Mouse (Mus musculus) cerebellum, adult 9-11 months (tissue): ENCODE results near the gene C1rl.
A peak's percentile ranks its signal among the peaks of the same experiment; 100 is the strongest.
"Not testable (repeated sequence)": the region's sequence is repeated elsewhere in the genome, so short reads cannot be mapped to it uniquely, and the experiment has no call there.

Source experiments
- DNase-seq: peaks from one replicate; pipeline ENCODE4 v3.0.0; 2022

The C1rl gene

DNA sequence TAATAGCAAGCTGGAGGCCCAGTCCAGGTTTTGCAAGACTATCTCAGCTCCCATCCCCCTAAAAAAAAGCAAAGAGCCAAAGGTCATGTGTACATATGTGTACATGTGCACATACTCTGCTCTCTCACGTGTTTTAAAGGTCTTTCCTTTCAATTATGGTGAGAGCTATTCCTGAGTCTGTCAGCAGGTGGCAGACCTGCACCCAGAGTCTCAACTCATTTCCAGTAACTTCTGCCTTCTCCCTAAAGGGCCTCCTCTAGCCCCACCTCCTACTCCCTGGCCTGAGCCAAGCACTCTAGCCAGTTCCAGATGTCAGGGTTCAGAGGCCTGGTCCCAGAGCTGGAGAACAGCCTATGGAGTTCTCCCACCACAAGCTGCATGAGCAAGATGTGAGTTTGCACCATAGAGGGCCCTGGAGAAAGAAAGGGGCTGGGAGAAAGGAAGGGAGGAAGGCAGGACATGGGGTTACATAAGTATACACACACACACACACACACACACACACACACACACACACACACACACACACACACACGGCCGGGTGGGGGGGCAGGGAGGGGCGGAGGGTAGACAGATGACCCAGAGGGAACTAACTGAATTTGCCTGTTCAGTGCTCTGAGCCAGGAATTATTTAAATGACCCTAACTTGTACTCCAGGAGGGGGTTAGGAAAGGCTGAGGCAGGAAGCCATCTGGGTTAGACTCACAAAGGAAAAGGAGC is at the start of gene C1rl:
Gene C1rl (plus strand): TSS at position 272 of the 720 bp plus-strand sequence.
- DNase-seq = peak; percentile 73

DNA sequence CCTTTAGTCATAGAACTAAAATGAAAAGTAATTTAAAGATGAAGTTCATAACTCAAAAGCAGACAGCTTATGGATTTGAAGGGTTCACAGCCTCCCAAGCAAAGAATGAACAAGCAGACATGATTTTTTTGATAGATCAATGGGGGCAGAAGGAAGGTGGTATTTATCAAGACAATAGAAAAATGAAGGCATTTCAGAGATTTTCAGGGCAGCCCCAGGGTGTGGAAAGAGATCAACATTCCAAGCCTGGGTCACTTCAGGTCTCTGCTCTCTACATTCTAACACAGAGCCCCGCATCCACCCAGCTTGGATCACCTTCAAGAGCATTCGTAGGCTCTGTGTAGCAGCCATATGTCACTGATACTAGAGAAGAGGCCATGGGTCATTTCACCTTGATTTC is 49.6 kb upstream of the C1rl start:
- no peak for DNase-seq

DNA sequence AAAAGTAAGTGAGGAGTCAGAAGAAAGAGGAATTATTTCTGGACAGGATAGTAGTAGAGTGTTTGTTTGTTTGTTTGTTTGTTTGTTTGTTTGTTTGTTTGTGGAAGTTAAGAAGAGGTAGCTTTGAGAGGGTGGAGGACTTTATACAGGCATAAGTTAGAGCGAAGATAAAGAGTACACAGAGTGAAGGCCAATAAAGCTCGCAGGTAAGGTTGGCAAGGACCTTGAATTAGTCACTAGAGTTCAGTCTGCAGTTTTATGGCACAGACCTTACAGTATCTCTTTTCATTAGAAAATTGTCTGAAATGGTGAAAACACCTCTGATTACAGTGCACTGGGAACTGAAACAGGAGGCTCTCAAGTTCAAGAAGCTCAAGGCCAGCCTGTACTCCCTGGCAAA is 46.9 kb upstream of the C1rl start:
- DNase-seq = no peak

DNA sequence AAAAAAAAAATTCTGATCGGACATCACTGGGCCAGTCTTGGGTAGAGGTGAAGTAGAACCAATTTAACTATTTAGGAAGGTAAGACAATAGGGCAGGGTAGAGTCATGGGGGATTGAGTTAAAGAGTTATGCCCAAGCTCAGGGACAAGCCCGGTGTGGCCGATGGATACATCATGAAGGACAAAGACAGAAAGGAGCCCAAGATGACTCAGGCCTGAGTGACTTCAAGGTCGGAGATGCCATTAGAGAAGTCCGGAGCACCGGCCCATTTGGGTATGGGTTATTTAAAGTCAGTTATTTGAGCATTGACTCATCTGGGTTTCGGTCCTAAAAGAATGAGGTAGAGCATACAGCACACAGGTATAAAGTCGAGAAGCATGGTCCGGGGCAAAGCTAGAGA is 46.5 kb upstream of the C1rl start:
- DNase-seq = no peak

DNA sequence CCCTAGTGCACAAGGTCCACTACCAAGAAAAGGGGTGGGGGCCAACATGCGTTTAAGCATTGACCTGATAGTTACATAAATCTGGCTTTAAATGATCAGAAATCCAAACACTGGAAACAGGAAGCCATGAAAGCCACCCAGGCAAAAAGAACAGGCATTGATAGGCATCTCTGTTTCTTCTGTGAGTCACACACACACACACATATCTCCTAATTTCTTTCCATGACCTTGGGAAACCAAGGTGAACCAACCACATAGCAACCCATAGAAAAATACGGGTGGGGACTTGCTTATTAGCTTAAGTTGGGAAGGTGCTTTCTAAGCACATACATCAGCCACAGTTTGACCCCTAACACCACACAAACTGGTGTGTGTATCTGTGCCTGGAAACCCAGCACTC is 45.6 kb upstream of the C1rl start:
- no peak for DNase-seq

DNA sequence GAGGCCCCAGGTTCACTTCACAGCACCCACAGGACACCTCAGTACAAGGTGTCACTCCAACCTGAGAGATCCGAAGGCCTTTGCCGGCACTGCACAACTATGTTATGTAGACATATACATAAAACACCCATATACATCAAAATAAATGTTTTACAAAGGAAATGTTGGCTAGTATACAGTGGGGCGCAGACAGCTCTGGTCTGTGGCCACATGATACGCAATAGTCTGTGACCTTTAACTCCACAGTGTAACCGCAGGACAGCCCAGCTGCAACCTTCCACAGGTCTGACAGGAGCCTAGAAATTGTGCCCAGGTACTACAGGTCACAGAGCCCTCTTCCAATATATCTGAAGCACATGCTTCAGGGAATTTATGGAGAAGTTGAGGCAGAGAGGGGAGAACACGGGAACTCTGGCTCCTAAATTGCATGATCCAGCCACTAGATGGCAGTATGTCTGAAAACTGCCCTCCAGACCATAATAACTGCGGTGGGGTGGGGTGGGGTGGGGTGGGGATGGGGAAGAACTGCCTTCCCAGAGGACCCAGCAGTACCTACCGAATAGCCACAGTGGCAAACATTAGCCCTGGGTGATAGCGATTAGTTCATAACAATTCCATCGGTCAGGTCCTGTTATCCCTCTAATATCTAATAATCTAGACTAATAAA is 44.6 kb upstream of the C1rl start:
- no peak for DNase-seq

DNA sequence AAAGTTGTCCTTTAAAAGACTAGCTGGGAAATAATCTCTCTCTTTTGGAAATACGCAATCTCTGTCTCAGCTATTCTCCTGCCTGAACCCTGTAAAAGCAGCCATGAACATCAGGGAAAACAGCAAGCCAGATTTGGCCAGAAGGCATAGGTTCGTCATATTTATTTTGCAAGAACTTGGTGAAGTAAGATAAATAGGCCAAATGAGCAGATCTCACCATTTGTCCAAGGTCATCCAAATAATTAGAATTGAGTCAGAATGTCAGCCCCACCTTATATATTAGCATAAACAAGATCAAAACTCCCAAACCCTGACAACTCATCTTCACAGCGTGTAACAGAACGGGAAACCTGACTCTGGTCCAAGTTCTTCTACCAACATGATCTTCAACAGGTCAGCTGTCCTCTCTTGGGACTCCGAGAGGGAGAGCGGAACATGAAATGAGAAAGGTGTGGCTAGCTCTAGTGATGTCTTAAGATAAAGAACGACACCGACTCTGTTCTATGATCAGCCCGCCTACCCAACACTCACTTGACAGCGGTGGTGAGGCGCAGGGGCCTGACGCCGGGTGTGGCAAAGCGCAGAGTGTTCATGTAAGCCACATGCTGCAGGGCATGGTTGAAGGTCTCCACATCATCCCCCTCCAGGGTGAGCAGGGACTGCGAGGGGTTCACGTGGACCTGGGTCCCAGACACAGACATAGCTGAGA is 43.8 kb upstream of the C1rl start:
- no peak for DNase-seq

DNA sequence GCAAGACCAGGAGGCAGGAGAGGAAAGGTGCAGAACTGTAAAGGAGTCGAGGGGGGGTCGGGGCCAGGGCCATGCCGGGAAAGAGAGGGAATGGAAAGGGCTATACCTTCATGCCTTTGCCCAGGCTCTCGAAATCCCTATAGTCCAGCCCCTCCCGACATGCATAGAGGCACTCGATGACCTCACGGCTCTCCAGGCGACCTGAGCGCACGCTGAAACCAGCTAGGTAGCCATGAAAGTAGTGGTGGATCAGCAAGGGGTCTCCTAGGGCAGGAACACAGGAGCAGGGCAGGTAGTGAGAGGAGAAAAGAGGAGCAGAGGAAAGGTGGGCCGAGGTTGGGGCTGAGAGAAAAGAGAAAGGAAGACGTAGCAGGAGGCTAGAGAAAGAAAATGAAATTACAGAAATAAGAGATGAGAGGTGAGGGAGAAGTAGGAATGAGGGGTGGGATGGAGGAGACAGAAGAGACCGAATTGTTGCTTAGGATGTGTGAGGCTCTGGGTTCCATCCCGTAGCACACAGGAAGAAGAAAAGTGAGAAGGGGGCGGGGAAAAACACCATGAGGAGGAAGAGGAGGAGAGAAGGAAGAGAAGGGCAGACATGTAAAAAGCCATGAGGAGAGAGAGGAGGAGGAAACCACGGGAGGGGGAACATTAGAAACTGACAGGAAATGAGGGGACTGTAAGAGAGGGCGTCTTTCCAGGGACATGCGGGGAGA is 43.1 kb upstream of the C1rl start:
- no peak for DNase-seq

DNA sequence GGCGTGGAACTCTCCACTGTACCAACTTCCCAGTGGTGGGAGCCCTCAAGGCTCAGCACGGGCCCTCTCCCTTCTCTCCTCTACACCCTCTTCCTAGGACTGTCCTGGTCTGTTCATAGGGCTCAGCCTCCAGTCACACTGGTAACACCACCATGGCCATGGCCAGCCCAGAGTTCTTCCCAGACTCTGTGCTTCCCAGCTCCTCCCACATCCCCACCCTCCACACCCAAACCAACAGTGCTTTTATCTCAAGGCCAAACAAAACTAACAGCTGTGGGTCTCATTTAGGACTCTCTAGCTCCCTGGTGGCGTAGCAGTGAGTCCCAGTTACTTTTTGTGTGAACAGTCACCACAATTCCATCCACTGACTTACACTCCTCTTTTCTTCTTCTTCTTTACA is 40.9 kb upstream of the C1rl start:
- no peak for DNase-seq

DNA sequence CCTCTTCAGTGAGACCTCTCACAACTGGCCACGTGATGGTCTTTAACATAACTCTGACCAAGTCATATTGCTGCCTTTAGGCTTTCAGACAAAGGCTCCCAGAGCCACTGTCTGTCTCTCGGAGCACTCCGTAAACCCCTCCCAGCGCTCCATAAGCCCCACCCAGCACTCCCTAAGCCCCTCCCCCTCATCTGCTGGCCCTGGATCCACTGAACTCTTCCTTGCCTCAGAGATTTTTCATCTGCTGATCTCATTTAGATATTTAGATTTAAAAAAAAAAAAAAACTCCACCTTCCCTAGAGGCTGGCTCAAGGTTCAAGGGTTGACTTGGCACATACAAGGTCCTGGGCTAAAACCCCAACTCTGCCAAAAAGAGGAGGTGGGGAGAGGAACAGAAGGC is 39.2 kb upstream of the C1rl start:
- DNase-seq = no peak

DNA sequence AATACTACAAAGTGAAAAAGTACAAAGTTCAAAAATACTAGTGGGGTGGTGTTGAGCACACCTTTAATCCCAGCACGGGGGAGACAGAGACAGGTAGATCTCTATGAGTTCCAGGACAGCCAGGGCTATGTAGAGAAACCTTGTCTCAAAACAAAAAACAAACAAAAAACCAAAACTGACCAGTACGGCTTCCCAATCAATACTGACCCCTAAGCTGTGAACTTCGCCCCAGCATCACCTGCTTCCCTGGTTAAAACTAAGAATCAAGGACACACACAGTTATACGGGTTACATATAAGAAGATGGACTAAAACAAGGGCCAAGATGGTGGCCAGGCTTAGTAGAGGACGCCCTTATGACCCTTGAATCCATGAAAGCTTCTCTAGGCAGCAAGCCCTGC is 36.7 kb upstream of the C1rl start:
- no peak for DNase-seq

DNA sequence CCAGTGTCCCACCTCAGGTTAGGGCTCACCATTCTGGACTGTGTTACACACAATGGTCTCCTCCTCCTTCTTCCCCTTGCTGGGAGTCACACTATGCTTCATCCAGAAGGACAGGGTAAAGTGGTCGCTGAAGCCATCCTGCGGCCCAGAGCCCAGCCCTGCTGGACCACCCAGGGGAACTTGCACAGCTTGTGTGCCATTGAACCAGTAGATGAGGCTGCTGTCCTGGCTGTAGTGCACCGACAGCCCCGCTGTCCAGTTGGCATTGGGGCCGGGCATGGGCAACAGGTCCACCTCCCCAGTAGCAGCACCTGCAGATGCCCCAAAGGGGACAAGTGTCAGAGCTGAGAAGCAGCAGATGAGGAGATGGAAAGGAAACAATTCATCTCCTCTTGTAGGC is 35.1 kb upstream of the C1rl start:
- DNase-seq = peak; percentile 72

DNA sequence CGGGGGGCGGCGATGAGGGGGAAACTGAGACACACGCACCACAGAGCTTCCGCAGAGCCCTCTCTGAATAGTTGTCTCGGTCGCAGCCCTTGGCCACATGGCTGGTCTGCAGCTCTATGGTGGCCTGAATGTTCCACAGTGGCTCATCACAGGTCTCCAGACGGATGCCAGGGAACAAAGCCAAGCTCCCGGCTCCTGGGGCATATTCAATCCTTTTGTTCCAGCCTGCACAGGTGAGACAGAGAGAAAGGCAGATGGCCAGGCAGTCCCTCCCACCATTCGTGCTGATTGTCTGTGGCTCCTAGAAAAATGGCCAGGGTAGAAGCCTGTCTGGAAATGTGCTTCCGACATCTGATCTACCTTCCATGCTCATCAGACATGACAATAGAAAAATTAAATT is 34.4 kb upstream of the C1rl start:
- peak; percentile 99 for DNase-seq

DNA sequence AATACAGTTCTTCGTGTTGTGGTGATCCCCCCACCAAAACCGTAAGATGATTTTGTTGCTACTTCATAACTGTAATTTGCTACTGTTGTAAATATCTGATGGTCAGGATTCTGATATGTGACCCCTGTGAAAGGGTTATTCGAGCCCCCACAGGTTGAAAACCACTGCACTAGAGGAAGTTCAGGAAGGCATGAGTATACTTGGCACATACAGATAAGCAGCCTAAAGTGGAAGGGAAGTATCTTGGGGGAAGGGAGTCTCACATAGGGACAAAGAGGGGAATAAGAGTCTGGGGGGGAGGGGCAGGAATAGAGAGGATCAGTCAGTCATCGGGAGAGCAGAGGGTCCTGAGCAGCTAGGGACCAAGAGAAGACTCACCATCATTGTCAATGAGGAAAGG is 33.5 kb upstream of the C1rl start:
- no peak for DNase-seq

DNA sequence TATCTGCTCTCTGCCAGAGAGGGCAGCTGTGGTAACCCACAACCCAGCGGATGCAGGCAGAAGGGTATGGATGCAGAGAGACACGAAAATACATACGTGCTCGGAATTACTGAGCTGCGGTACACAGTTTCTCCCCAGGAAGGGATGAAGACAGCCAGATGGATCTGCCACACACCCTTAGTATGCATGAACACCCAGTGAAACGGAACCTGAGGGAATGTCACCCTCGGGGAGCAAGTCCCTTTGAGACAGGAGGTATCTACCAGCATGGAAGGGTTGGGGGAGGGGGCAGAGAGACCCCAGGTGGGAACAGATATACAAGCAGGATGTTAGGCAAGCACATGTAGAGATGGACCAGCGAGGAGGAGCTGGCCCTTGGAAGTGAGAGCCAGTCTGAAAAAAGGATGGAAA is 29.0 kb upstream of the C1rl start:
- peak; percentile 80 for DNase-seq

DNA sequence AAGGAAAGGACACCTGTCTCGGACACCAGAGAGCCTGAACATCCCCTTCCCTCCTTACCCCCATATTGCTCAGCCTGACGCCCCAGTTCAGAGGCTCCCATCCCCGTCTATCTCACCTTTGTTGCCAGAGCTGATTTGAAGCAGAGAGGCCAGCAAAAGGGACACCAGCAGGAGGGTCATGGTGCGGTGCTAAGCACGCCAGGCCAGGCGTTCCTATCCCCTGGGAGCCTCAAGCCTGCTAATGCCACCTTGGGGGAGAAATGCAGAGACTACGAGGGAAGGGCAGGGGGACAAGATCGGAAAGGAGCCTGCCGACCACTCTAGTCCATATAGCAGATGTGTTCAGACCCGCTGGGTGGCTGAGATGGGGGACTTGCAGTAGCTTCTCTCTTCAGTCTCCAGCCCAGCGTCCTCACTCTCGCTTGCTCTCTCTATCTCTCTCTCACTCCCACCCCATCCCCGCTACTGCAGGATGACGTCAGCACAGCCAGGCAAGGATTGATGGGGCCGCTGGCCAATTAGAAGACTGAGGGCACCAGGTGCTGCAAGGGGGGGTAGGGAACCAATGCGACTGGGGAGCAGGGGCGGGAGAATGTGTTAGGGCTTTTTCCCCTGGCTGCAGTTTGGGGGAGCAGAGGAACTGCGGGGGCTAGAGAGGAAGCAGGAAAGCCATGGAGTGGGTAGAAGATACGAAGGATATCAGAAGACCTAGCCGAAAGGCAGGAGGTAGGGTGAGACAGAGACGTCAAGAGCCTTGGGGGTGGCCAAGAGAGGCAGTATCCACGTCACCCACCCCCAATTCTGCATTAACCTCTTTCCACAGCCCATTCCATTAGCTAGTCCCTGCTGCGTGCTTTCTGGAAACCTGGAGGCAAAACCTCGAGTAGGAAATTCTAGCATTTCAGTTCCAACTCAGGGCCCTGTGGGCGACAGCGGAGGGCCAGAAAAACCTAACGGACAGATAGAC is 28.3 kb upstream of the C1rl start, which contains the start of gene Clstn3:
Gene Clstn3 (minus strand): TSS at position 490 of the 967 bp plus-strand sequence.
- peak; percentile 97 for DNase-seq

DNA sequence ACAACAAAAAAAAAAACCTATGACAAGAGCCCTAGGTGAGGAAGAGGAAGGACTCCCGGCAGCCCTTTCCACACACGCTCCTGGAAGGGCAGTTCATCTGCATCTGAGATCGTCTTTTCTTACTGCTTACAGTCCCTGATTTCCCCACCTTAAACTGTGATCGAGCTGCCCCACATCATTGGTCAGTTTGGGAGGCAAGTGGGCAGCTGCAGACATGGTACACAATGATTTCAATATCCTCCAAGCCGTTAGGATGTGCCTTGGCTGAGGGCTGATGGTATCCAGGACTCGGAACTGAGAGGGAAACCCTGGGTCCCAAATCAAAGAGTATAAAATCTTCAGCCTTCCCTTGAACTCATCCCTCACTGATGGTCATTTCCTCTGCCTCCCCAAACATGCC is 27.6 kb upstream of the C1rl start:
- peak; percentile 54 for DNase-seq

DNA sequence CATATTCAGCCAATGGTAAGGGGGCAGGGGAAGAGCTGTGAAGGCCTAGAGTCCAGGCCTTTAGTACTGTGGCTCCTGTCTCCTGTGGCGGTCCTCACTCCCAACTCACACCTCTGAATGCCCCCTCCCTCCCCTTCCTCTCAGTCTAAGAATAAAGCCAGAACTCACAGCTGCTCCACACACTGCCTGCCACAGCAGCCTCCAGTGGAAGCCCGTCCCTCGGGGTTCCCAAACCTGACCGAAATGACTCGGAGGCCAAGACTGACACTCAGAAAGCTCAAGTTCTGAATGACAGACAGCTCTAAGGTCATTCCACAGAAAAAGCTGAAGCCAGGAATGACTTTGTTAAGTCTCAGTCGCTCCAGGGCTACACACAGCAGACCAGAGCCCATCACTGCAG is 27.2 kb upstream of the C1rl start:
- peak; percentile 58 for DNase-seq

DNA sequence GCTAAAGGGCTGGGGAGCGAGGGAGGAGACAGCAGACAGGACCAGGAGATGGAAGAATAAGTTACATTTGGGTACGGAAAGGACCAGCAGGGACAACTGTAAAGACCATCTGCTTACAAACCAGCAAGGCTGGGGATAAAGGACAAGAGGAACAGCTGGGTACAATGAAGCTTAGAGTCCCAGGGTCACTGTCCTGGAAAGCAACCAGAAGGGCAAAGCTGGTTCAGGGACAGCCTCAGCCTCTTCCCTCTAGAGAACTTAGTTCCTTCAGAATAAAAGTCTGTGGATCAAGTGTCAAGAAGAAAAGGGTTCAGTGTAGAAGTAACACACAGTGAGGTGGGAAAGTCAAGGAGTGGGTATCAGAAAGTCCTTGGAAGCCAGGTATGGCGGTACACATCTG is 21.8 kb upstream of the C1rl start:
- DNase-seq = no peak

DNA sequence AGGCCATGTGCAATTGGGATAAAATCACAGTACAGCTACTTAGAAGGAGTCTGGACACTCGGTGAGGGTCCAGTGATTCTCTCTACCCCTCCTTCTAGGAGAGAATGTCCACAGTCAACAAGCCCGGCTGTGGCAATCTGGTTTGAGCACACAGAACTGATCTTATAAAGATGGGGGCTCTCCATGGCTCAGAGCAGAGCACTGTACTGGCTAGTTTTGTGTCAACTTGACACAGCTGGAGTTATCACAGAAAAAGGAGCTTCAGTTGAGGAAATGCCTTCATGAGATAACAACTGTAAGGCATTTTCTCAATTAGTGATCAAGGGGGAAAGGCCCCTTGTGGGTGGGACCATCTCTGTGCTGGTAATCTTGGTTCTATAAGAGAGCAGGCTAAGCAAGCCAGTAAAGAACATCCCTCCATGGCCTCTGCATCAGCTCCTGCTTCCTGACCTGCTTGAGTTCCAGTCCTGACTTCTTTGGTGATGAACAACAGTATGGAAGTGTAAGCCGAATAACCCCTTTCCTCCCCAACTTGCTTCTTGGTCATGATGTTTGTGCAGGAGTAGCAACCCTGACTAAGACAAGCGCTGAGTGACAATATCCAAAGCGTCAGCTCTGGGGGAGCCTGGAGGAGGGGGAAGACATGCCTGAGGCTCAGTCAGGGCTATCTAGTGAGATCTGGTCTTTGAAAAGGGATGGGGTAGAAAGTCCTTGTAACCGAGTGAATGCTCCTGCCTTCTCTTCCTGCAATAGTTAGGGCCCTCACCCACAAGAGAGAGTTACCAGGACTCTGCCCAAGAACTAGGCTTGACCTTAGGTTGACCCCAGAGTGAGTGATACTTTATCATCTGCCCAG is 20.9 kb upstream of the C1rl start:
- not testable (repeated sequence) for DNase-seq

DNA sequence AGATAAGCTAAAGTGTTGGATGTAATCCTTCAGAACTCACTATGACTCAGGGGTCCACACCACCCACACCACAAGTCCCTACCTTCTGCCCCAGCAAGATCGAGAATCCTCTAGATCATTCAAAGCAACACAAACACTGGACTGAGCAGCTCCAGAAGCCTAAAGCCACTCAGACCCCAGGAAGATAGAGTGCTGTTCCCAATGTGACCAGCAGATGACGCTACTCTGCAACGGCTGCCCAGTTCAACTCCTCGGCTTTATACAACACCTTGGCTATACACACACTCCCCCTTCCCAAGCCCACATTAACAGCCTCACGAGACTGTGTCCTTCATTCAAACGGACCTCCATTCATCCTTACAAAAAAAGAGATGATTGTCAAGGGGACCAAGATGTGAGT is 20.1 kb upstream of the C1rl start:
- no peak for DNase-seq
